Mouse (Mus musculus): ENCODE measurements around the gene Ak2. TPM values are rescaled to one million over a fixed set of nuclear protein-coding genes. Genes with fewer than 3 reads are reported as not detected.

The Ak2 gene
- total RNA-seq, 2 experiments from 2014 or later, result 24.3 to 29.6 TPM

GRCm38 (mm10) chr4:129000786-129001185, 9.0 kb downstream of the Ak2 start:
- no peak for DNase-seq (ENCODE audit: low spot score in 2 of 2)
- intact Hi-C loops (cut with DNase I), result no loop called here

- intact Hi-C loops (cut with DNase I), result no loop called here
- no peak for DNase-seq (ENCODE audit: low spot score in 2 of 2)
Observed at GRCm38 (mm10) chr4:129003720-129004119, 12.0 kb downstream of the Ak2 start.

DNA sequence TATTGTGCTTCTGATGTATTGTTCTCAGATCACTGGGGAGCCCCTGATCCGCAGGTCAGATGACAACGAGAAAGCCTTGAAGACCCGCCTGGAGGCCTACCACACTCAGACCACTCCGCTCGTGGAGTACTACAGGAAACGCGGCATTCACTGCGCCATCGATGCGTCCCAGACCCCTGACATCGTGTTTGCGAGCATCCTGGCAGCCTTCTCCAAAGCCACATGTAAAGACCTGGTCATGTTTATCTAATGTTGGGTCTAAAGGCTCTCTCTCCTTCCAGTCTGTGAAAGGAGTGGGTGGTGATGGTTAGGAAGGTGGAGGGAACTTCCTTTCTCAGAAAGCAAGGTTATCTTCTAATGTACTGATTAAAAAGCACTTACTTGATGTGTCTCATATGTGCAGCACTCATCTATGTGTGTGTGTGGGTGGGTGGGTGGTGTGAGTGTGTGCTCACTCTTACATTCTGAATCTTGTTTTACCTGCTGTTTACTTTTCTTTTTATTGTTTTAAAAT, 16.3 kb downstream of the Ak2 start:
- intact Hi-C loops (cut with DNase I), result no loop called here
- no peak for DNase-seq (ENCODE audit: low spot score in 2 of 2)

- intact Hi-C loops (cut with DNase I), result no loop called here
- no peak for DNase-seq (ENCODE audit: low spot score in 2 of 2)
Observed at GRCm38 (mm10) chr4:129008672-129009071, 16.9 kb downstream of the Ak2 start.

DNA sequence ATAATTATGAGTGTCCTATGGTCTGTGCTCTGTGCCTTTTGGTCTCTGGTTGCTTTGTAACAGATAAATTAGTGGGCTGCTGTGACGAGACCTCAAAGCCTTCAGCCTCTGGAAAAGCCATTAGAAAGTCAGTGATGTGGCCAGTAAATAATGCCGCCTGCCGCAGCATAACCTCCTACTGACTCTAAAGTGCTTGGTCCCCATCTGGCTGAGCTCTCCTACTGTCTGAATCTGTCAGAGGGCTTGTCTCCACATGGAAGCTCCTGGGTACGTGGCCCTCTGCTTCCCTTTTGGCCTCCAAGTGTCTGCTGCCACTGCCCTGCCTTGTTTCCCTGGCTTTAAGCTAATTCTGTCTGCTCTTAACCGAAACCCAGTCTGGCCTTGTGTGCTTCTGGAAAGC, 17.8 kb downstream of the Ak2 start:
- no peak for DNase-seq (ENCODE audit: low spot score in 2 of 2)
- intact Hi-C loops (cut with DNase I), result no loop called here

GRCm38 (mm10) chr4:129011604-129012121, 19.9 kb downstream of the Ak2 start:
- DNase-seq (ENCODE audit: low spot score in 2 of 2), result no peak
- intact Hi-C loops (cut with DNase I), result no loop called here

GRCm38 (mm10) chr4:129013151-129013864, 21.6 kb downstream of the Ak2 start:
- intact Hi-C loops (cut with DNase I), result no loop called here
- DNase-seq (ENCODE audit: low spot score in 2 of 2), result no peak

DNA sequence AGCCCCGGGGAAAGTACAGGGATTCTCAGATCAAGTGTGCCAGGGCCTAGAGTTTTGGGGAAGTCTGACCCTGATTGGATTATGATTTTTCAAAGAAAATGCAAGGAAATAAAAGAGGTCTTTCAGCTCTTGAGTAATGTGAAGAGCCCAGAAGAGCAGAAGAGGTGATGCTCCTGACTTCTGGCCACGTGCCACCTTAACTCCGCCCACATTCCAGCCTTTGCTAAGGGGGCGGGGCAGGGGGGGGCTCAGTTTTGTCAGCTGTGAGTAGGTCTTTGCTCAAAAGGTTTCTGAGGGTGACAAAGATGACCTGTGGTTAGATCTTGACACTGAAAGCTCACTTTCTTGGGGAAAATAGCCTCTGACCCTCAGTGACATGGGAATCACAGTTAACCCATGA, 24.6 kb downstream of the Ak2 start:
- intact Hi-C loops (cut with DNase I), result no loop called here
- no peak for DNase-seq (ENCODE audit: low spot score in 2 of 2)

GRCm38 (mm10) chr4:129017150-129017549, 25.4 kb downstream of the Ak2 start:
- no peak for DNase-seq (ENCODE audit: low spot score in 2 of 2)
- intact Hi-C loops (cut with DNase I), result no loop called here

DNA sequence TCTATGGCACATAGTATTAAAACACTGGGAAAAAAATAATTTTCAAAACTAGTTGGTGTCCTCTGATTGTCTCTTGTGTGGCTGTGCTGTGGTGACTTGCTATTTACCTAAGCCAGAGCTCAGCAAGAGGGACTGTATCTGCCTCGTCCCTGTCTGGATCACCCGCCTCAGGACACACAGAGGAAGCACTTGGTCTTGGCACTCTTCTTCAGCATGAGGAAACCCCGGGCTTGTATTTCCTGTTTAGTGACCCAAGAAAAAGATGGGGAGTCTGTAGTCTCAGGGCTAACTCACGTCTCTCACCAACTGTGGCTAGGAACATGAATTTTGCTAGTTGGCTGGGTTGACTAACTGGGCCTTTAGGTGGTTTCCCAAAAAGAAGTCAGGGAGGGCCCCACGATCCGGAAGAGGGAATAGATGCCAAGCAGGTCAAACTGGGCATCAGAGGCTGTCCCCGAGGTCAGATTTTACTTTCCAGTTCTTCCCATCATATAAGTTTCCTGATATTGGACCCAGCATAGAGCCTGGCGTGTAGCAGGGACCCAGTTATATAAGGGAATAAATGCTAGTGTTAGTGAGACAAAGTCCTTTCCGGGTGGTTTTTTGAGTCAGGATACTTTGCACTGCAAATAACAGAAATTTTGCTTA, 27.2 kb downstream of the Ak2 start:
- DNase-seq (ENCODE audit: low spot score in 2 of 2), result no peak
- intact Hi-C loops (cut with DNase I), result no loop called here

DNA sequence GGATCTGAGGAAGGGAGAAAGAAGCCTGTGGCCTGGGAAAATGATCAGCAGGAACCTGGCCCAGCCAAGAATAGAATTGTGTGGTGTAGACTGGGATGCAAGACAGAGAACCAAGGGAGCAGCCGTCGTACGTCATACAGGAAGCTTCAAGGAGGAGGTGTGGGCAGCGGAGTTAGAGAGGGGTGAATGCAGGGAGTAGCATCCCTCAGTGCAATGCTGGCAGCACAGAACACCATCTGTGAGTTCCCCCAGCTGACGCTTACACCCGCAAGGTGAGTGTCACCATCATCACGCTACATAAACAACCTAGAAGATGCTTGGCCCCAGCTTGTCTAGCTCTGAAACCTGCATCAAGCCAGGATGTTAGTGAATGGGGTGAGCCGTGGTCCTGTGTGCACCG, 28.0 kb downstream of the Ak2 start:
- no peak for DNase-seq (ENCODE audit: low spot score in 2 of 2)
- intact Hi-C loops (cut with DNase I), result no loop called here

GRCm38 (mm10) chr4:129020454-129020853, 28.7 kb downstream of the Ak2 start:
- DNase-seq (ENCODE audit: low spot score in 2 of 2), result peak; percentile 79 to 81
- intact Hi-C loops (cut with DNase I), result no loop called here

- intact Hi-C loops (cut with DNase I), result no loop called here
- no peak for DNase-seq (ENCODE audit: low spot score in 2 of 2)
Observed at GRCm38 (mm10) chr4:129021426-129021825, 29.7 kb downstream of the Ak2 start.

DNA sequence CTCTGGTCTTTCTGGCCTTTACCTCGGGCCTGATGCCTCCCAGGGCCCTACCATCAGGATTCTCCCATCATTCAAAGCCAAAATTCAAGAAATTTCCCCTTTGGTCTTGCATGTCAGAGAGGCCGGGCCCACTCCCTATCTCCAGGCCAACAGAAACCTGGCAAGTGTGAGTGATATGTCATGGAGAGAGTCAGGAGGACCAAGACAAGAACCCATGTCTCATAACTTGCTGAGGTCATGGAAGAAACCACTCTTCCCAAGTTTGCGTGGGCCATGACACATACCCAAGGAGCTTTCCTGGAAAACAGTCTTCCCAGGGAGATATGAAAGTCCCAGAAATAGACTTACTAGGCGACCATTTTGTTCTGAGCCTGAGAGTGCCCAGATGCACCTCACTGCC, 30.1 kb downstream of the Ak2 start:
- no peak for DNase-seq (ENCODE audit: low spot score in 2 of 2)
- intact Hi-C loops (cut with DNase I), result no loop called here

- intact Hi-C loops (cut with DNase I), result no loop called here
- DNase-seq (ENCODE audit: low spot score in 2 of 2), result no peak
Observed at GRCm38 (mm10) chr4:129023884-129024283, 32.1 kb downstream of the Ak2 start.

DNA sequence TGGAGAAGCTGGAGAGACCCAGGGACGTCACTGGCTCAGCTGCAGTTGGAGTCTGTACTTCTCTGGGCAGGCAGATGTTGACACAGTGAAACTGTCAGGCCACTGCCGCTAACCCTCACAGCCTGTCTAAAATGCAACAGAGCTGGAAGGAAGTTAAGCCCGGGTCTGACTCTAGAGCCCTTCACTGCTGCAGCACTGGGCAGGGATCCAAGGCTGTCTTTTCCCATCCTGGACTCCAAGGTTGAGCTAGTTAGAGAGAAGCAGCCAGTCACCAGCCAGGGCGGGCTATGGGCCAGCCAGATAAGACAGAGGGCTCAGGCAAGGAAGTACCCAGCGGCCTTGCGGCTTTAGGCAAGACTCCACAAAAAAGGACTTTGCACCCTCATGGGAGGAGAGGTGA, 33.0 kb downstream of the Ak2 start:
- intact Hi-C loops (cut with DNase I), result no loop called here
- peak in 1 of 2 experiments; percentile 39 for DNase-seq (ENCODE audit: low spot score in 2 of 2)

- intact Hi-C loops (cut with DNase I), result no loop called here
- no peak for DNase-seq (ENCODE audit: low spot score in 2 of 2)
Observed at GRCm38 (mm10) chr4:129025707-129026106, 33.9 kb downstream of the Ak2 start.

- no peak for DNase-seq (ENCODE audit: low spot score in 2 of 2)
- intact Hi-C loops (cut with DNase I), result no loop called here
Observed at GRCm38 (mm10) chr4:129030746-129031145, 39.0 kb downstream of the Ak2 start.

GRCm38 (mm10) chr4:129031408-129031965, 39.7 kb downstream of the Ak2 start:
- no peak for DNase-seq (ENCODE audit: low spot score in 2 of 2)
- intact Hi-C loops (cut with DNase I), result no loop called here

DNA sequence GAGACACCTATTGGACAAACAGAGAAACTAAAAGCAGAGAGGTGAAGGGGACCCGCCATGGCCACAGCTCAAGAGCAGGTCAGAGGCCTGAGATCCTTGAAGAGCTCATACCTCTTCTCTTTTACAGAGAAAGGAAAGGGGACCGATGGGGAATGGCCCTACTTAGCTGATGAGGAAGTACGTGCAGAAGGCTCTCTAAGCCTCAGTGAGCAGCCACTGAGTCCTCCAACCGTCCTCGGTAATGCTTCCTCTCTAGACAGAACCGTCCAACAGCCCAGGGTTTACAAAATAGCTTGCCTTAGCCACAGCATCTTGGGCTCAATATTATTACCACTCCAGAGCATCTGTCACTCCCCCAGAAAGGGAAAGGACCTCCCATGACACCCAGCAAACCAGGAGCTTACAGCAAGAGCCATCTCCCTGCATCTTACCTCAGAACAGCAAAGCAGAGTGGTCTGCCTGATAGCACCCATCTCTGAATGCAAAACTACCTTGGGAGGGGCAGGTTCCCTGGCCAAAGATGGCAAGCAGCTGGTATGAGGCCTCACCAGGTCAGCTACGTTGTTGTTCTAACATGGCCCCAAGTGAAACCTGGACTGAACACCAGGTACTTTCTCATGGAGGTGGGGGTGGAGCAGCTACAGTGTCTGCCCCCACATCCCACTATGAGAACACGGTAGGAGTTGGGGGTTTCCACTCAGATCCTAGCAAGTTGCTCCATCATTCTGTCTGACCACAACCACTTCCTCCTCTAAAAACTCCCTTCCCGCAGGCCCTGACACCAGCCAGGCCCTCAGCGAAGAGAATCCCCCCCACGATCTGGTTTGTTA, 40.6 kb downstream of the Ak2 start:
- no peak for DNase-seq (ENCODE audit: low spot score in 2 of 2)
- intact Hi-C loops (cut with DNase I), result no loop called here
